In genomic region chr16:77499537-77500301, GRCm38 (mm10) we compare ENCODE assay signal across 8 mouse cellular contexts.
DNase-seq lines count a peak whose midpoint lies in the region; ATAC-seq and TF ChIP-seq lines count a peak whose summit lies in the region.

No protein-coding gene starts in this region.

- no peaks in the 10 kb centered on the region for H3K27me3 ChIP-seq in heart, embryonic 10.5 days (ENCODE audit: insufficient read depth, poor library complexity, severe bottlenecking)
- H3K27me3 ChIP-seq in limb, embryonic 11.5 days (ENCODE audit: control insufficient read depth, insufficient read depth, low read length) = no peaks in the 10 kb centered on the region
- no peaks in the 10 kb centered on the region for H3K27me3 ChIP-seq in midbrain, embryonic 12.5 days

- H3K4me3 ChIP-seq in embryonic fibroblast, embryonic 13.5 days (ENCODE audit: insufficient read depth, low read length) = no peak overlapping the region
- H3K4me3 ChIP-seq in heart, embryonic 10.5 days = peak overlapping the region; percentile 47
- no peak overlapping the region for H3K4me3 ChIP-seq in limb, embryonic 11.5 days (ENCODE audit: low read depth, low read length)
- no peak overlapping the region for H3K4me3 ChIP-seq in midbrain, embryonic 12.5 days

- 39% methylated on average over 18 of the region's 18 CpGs for WGBS in heart, embryonic 10.5 days
- 56% methylated on average over 18 of the region's 18 CpGs for WGBS in limb, embryonic 11.5 days
- WGBS in midbrain, embryonic 12.5 days = 44% methylated on average over 18 of the region's 18 CpGs

- no peaks in the 10 kb centered on the region for H3K4me1 ChIP-seq in embryonic fibroblast, embryonic 13.5 days (ENCODE audit: control insufficient read depth, insufficient read depth, low read length)
- H3K4me1 ChIP-seq in heart, embryonic 10.5 days = peaks cover 8% of the 10 kb centered on the region
- H3K4me1 ChIP-seq in limb, embryonic 11.5 days (ENCODE audit: control insufficient read depth, insufficient read depth, low read length) = no peaks in the 10 kb centered on the region
- peaks cover 15% of the 10 kb centered on the region for H3K4me1 ChIP-seq in midbrain, embryonic 12.5 days

- no peak overlapping the region for H3K4me2 ChIP-seq in limb, embryonic 11.5 days (ENCODE audit: low read depth, severe bottlenecking)
- H3K4me2 ChIP-seq in midbrain, embryonic 12.5 days (replicated peaks) = peak overlapping the region; percentile 36

- DNase-seq in brain, adult 2 months (ENCODE audit: low read depth, low spot score) = peak; percentile 79
- peak; percentile 84 for DNase-seq in heart, embryonic 10.5 days (ENCODE audit: low spot score)
- peak; percentile 92 for DNase-seq in kidney, adult 9 months
- DNase-seq in limb, embryonic 11.5 days (ENCODE audit: low spot score) = peak; percentile 55
- peak; percentile 3 to 17 for DNase-seq in spleen, postnatal 36 days (ENCODE audit: low spot score in 2 of 2)
- DNase-seq in MN1 (ENCODE audit: low spot score) = no peak

- peak; percentile 39; the same call in 1 of the 2 replicates for TF ChIP-seq POLR2A in embryonic fibroblast, embryonic 13.5 days (IDR thresholded peaks at IDR 0.05; ENCODE audit: low read depth, low read length)

- peak; percentile 65; the same call in 1 of the 2 replicates for ATAC-seq in limb, embryonic 11.5 days (ENCODE audit: insufficient number of reproducible peaks, low FRiP score, low TSS enrichment, low read depth)
- peak; percentile 87 for ATAC-seq in midbrain, embryonic 12.5 days (ENCODE audit: low FRiP score, low read depth)

- H3K9me3 ChIP-seq in heart, embryonic 10.5 days = no peaks in the 10 kb centered on the region
- no peaks in the 10 kb centered on the region for H3K9me3 ChIP-seq in limb, embryonic 11.5 days (ENCODE audit: control insufficient read depth, low read length)
- H3K9me3 ChIP-seq in midbrain, embryonic 12.5 days = no peaks in the 10 kb centered on the region

- peak overlapping the region; percentile 95 for H3K27ac ChIP-seq in embryonic fibroblast, embryonic 13.5 days (ENCODE audit: insufficient read depth, low read length)
- peak overlapping the region; percentile 85 for H3K27ac ChIP-seq in heart, embryonic 10.5 days
- no peak overlapping the region for H3K27ac ChIP-seq in limb, embryonic 11.5 days (replicated peaks; ENCODE audit: low read depth, low read length)
- H3K27ac ChIP-seq in midbrain, embryonic 12.5 days (replicated peaks) = peak overlapping the region; percentile 89

- H3K36me3 ChIP-seq in heart, embryonic 10.5 days = no peaks in the 10 kb centered on the region
- H3K36me3 ChIP-seq in limb, embryonic 11.5 days (ENCODE audit: control insufficient read depth, insufficient read depth, low read length) = no peaks in the 10 kb centered on the region
- H3K36me3 ChIP-seq in midbrain, embryonic 12.5 days = no peaks in the 10 kb centered on the region

- TF ChIP-seq CTCF in embryonic fibroblast, embryonic 13.5 days (IDR thresholded peaks at IDR 0.05; ENCODE audit: borderline replicate concordance, insufficient read depth, low read length) = no peak

- H3K9ac ChIP-seq in limb, embryonic 11.5 days (ENCODE audit: low read length) = no peak overlapping the region
- H3K9ac ChIP-seq in midbrain, embryonic 12.5 days (replicated peaks) = no peak overlapping the region; the same call in 1 of the 2 replicates
